Mouse (Mus musculus) megakaryocyte, embryonic 14.5 days (primary cell): ENCODE measurements around the gene Cox8a.

Experiments used
- FLI1 ChIP-seq: IDR thresholded peaks from 2 replicates; pipeline ENCODE4 v1.6.1; 2012; ENCODE audit warnings: low read length, inconsistent platforms, mixed read lengths
- GATA1 ChIP-seq: IDR thresholded peaks from 3 replicates; pipeline ENCODE4 v1.6.1; 2012; ENCODE audit warnings: mixed read lengths, low read length, inconsistent platforms, borderline replicate concordance

GRCm38 (mm10) chr19:7180756-7181405 is 36.5 kb downstream of the Cox8a start:
- no peak for TF ChIP-seq FLI1
- TF ChIP-seq GATA1, result no peak
